Mouse (Mus musculus) CH12.LX (cell line): Measurements from ENCODE around the gene Acbd4. TPM values are rescaled to one million over a fixed set of nuclear protein-coding genes. Genes with fewer than 3 reads are reported as not detected.

Experiments
- DNase-seq: peaks from one replicate; pipeline ENCODE4 v3.0.0-alpha.2; 2013; ENCODE audit errors: extremely low read depth
- H3K27ac ChIP-seq: 2 replicates; pipeline ENCODE4 v1.5.1; 2012; ENCODE audit warnings: low read depth, mild to moderate bottlenecking, control low read depth, moderate library complexity; ENCODE audit not compliant: insufficient read depth
- H3K27me3 ChIP-seq: replicated peaks from 2 replicates; pipeline ENCODE3; 2012; ENCODE audit warnings: inconsistent platforms
- H3K36me3 ChIP-seq, 2 experiments: replicated peaks in 1 of 2; 2 replicates each; pipeline versions ENCODE3 to v1.6.1; 2012; ENCODE audit warnings: inconsistent platforms in 1 of 2, low read length in 1 of 2, mild to moderate bottlenecking in 1 of 2, mixed read lengths in 1 of 2, moderate library complexity in 1 of 2; ENCODE audit not compliant: control insufficient read depth in 1 of 2, insufficient read depth in 1 of 2
- H3K4me1 ChIP-seq, 2 experiments: 2 replicates each; pipeline ENCODE4 v1.6.1; 2012; ENCODE audit warnings: inconsistent platforms in 1 of 2, moderate library complexity in 1 of 2; ENCODE audit not compliant: insufficient read depth in 2 of 2, control insufficient read depth in 1 of 2
- H3K4me2 ChIP-seq: 2 replicates; pipeline ENCODE4 v1.6.1; 2012; ENCODE audit warnings: low read depth, mild to moderate bottlenecking, control low read depth; ENCODE audit not compliant: poor library complexity, insufficient read depth, severe bottlenecking
- H3K4me3 ChIP-seq, 3 experiments: fragments of 150-350 bp in 1 of 3; sonication (generic) in 1 of 3; replicated peaks in 1 of 3; 2 replicates each; pipeline versions ENCODE3 to v1.5.1; 2011 to 2012; ENCODE audit warnings: low read depth in 2 of 3, low read length in 2 of 3, mild to moderate bottlenecking in 2 of 3, moderate library complexity in 2 of 3, control low read depth in 1 of 3, improper control_type of control experiment in 1 of 3, inconsistent platforms in 1 of 3, mixed read lengths in 1 of 3; ENCODE audit not compliant: poor library complexity in 1 of 3
- H3K79me2 ChIP-seq: replicated peaks from 2 replicates; pipeline ENCODE4 v1.6.1; 2012; ENCODE audit warnings: mild to moderate bottlenecking, moderate library complexity; ENCODE audit not compliant: control insufficient read depth, poor library complexity, insufficient read depth, severe bottlenecking; ENCODE audit errors: extremely low read depth
- H3K9ac ChIP-seq: 2 replicates; pipeline ENCODE4 v1.6.1; 2012; ENCODE audit warnings: low read depth, mild to moderate bottlenecking, control low read depth, moderate library complexity; ENCODE audit not compliant: insufficient read depth
- H3K9me3 ChIP-seq: replicated peaks from 2 replicates; pipeline ENCODE3; 2012; ENCODE audit warnings: low read length, inconsistent platforms, mixed read lengths
- BHLHE40 ChIP-seq: IDR thresholded peaks from 2 replicates; pipeline ENCODE4 v1.6.1; 2011; ENCODE audit warnings: mild to moderate bottlenecking, low read depth, low read length, improper control_type of control experiment
- CHD1 ChIP-seq: IDR thresholded peaks from 2 replicates; pipeline ENCODE4 v1.6.1; 2012; ENCODE audit warnings: low read depth, low read length, improper control_type of control experiment, inconsistent platforms
- CHD2 ChIP-seq: IDR thresholded peaks from 2 replicates; pipeline ENCODE4 v1.6.1; 2011; ENCODE audit warnings: low read length, improper control_type of control experiment
- CTCF ChIP-seq, 2 experiments: IDR thresholded peaks in 1 of 2; conservative IDR thresholded peaks in 1 of 2; 2 replicates each; pipeline ENCODE4 v1.5.1; 2011 to 2012; ENCODE audit warnings: low read depth in 2 of 2, low read length in 2 of 2, improper control_type of control experiment in 1 of 2, inconsistent platforms in 1 of 2, mild to moderate bottlenecking in 1 of 2, moderate library complexity in 1 of 2
- E2F4 ChIP-seq: IDR thresholded peaks from 2 replicates; pipeline ENCODE4 v1.6.1; 2011; ENCODE audit warnings: low read depth, low read length, improper control_type of control experiment; ENCODE audit not compliant: insufficient replicate concordance
- ELF1 ChIP-seq: IDR thresholded peaks from 2 replicates; pipeline ENCODE4 v1.6.1; 2014; ENCODE audit warnings: low read depth, mild to moderate bottlenecking, inconsistent platforms, low read length, improper control_type of control experiment
- EP300 ChIP-seq: IDR thresholded peaks from 2 replicates; pipeline ENCODE4 v1.6.1; 2011; ENCODE audit warnings: low read length, improper control_type of control experiment
- ETS1 ChIP-seq: conservative IDR thresholded peaks from 2 replicates; pipeline ENCODE4 v1.6.1; 2012; ENCODE audit warnings: low read depth, mild to moderate bottlenecking, inconsistent platforms, low read length, improper control_type of control experiment, moderate library complexity
- GABPA ChIP-seq: IDR thresholded peaks from 2 replicates; pipeline ENCODE4 v1.6.1; 2012; ENCODE audit warnings: low read depth, low read length, improper control_type of control experiment, inconsistent platforms; ENCODE audit not compliant: insufficient replicate concordance
- HCFC1 ChIP-seq: IDR thresholded peaks from 2 replicates; pipeline ENCODE4 v1.6.1; 2012; ENCODE audit warnings: low read depth, mild to moderate bottlenecking, inconsistent platforms, low read length, improper control_type of control experiment
- IRF4 ChIP-seq: IDR thresholded peaks from 2 replicates; pipeline ENCODE4 v1.6.1; 2014; ENCODE audit warnings: low read depth, mild to moderate bottlenecking, inconsistent platforms, low read length, improper control_type of control experiment
- JUN ChIP-seq: IDR thresholded peaks from 2 replicates; pipeline ENCODE4 v1.6.1; 2011; ENCODE audit warnings: low read depth, mild to moderate bottlenecking, low read length, improper control_type of control experiment, moderate library complexity; ENCODE audit not compliant: insufficient read depth
- JUND ChIP-seq: conservative IDR thresholded peaks from 2 replicates; pipeline ENCODE4 v1.6.1; 2011; ENCODE audit warnings: low read depth, low read length, improper control_type of control experiment
- MAZ ChIP-seq: IDR thresholded peaks from 2 replicates; pipeline ENCODE4 v1.6.1; 2012; ENCODE audit warnings: low read depth, mild to moderate bottlenecking, inconsistent platforms, low read length, improper control_type of control experiment, moderate library complexity
- MEF2A ChIP-seq: IDR thresholded peaks from 2 replicates; pipeline ENCODE4 v1.6.1; 2014; ENCODE audit warnings: low read depth, mild to moderate bottlenecking, inconsistent platforms, low read length, improper control_type of control experiment, borderline replicate concordance
- MXI1 ChIP-seq: IDR thresholded peaks from 2 replicates; pipeline ENCODE4 v1.6.1; 2011; ENCODE audit warnings: mild to moderate bottlenecking, low read depth, low read length, improper control_type of control experiment
- MYC ChIP-seq: IDR thresholded peaks from 2 replicates; pipeline ENCODE4 v1.6.1; 2011; ENCODE audit warnings: low read depth, mild to moderate bottlenecking, improper control_type of control experiment, low read length
- NELFE ChIP-seq: IDR thresholded peaks from 2 replicates; pipeline ENCODE4 v1.6.1; 2011; ENCODE audit warnings: low read depth, low read length, improper control_type of control experiment
- NRF1 ChIP-seq: IDR thresholded peaks from 2 replicates; pipeline ENCODE4 v1.6.1; 2014; ENCODE audit warnings: low read depth, mild to moderate bottlenecking, inconsistent platforms, low read length, improper control_type of control experiment, moderate library complexity
- PAX5 ChIP-seq: IDR thresholded peaks from 2 replicates; pipeline ENCODE4 v1.6.1; 2012; ENCODE audit warnings: low read length, inconsistent platforms, mixed read lengths
- POLR2A ChIP-seq: IDR thresholded peaks from 2 replicates; pipeline ENCODE4 v1.6.1; 2011; ENCODE audit warnings: low read depth, mild to moderate bottlenecking, improper control_type of control experiment, low read length
- POLR2AphosphoS2 ChIP-seq: IDR thresholded peaks from 2 replicates; pipeline ENCODE4 v1.6.1; 2011; ENCODE audit warnings: low read depth, low read length, improper control_type of control experiment
- RCOR1 ChIP-seq: conservative IDR thresholded peaks from 2 replicates; pipeline ENCODE4 v1.6.1; 2012; ENCODE audit warnings: low read depth, mild to moderate bottlenecking, inconsistent platforms, low read length, improper control_type of control experiment
- SIN3A ChIP-seq: IDR thresholded peaks from 2 replicates; pipeline ENCODE4 v1.6.1; 2012; ENCODE audit warnings: low read length, improper control_type of control experiment, inconsistent platforms
- SMC3 ChIP-seq: IDR thresholded peaks from 2 replicates; pipeline ENCODE4 v1.6.1; 2011; ENCODE audit warnings: low read depth, low read length, improper control_type of control experiment
- TCF12 ChIP-seq: IDR thresholded peaks from 2 replicates; pipeline ENCODE4 v1.6.1; 2014; ENCODE audit warnings: low read depth, mild to moderate bottlenecking, inconsistent platforms, low read length, improper control_type of control experiment
- UBTF ChIP-seq: IDR thresholded peaks from 2 replicates; pipeline ENCODE4 v1.6.1; 2012; ENCODE audit warnings: low read depth, mild to moderate bottlenecking, inconsistent platforms, low read length, improper control_type of control experiment, moderate library complexity
- USF2 ChIP-seq: conservative IDR thresholded peaks from 2 replicates; pipeline ENCODE4 v1.6.1; 2011; ENCODE audit warnings: low read depth, low read length, improper control_type of control experiment
- ZC3H11A ChIP-seq: IDR thresholded peaks from 2 replicates; pipeline ENCODE4 v1.6.1; 2012; ENCODE audit warnings: low read depth, mild to moderate bottlenecking, inconsistent platforms, low read length, improper control_type of control experiment
- ZKSCAN1 ChIP-seq: IDR thresholded peaks from 2 replicates; pipeline ENCODE4 v1.6.1; 2012; ENCODE audit warnings: low read depth, inconsistent platforms, low read length, improper control_type of control experiment, borderline replicate concordance
- ZMIZ1 ChIP-seq: IDR thresholded peaks from 2 replicates; pipeline ENCODE4 v1.6.1; 2012; ENCODE audit warnings: low read depth, mild to moderate bottlenecking, inconsistent platforms, low read length, improper control_type of control experiment
- dilution Hi-C: fragments of 300-500 bp; cut with MboI; formaldehyde crosslinking; loops from 2 replicates; pipeline ENCODE4 v1.14.3; 2020; ENCODE audit warnings: low sequenced_read_pairs; ENCODE audit not compliant: extremely low pct_unique_long_range_greater_than_20kb, extremely low pct_ligation_motif_present
- in situ Hi-C: fragments of 300-500 bp; cut with MboI; formaldehyde crosslinking; loops from 3 replicates; pipeline ENCODE4 v1.14.3; 2019; ENCODE audit warnings: low sequenced_read_pairs, low pct_ligation_motif_present, low pct_unique_long_range_greater_than_20kb, mixed read lengths
- polyA plus RNA-seq: library from polyadenylated mRNA; unstranded; fragments of >175 nt; gene quantifications from 2 replicates; pipeline ENCODE4 v1.2.1, GENCODE M21; 2012; ENCODE audit warnings: low read depth; ENCODE audit not compliant: insufficient read length
- total RNA-seq, 2 experiments: library from RNA; depleted of rRNA; stranded (reverse); fragments of 300-350 nt in 1 of 2; fragments of >200 nt in 1 of 2; gene quantifications; 2 replicates each; pipeline ENCODE4 v1.2.3; 2012 to 2014

The Acbd4 gene
- total and polyA plus RNA-seq, 3 experiments, result 51.4 to 68.4 (median 62.6) TPM

- H3K9ac ChIP-seq, result peak overlapping the region; percentile 1; the same call in 1 of the 2 replicates
- H3K36me3 ChIP-seq, result peaks cover 76 to 93% of the 10 kb centered on the region in 2 experiments
- TF ChIP-seq JUN, result no peak
- 0 out of 2 replicates have a peak, but pooled peaks have one; percentile 15 for TF ChIP-seq ZMIZ1
- H3K4me1 ChIP-seq, result peaks cover 16 to 60% of the 10 kb centered on the region in 2 experiments
- dilution Hi-C loops (no loop called here), in situ Hi-C loops (no loop called here)
- H3K9me3 ChIP-seq, result no peaks in the 10 kb centered on the region
- no peaks in the 10 kb centered on the region for H3K27me3 ChIP-seq
- no peak overlapping the region for H3K4me2 ChIP-seq
- H3K4me3 ChIP-seq, result no peak overlapping the region
- no peaks in the 10 kb centered on the region; the same call in 1 of the 2 replicates for H3K79me2 ChIP-seq
- peak overlapping the region; percentile 91 for H3K27ac ChIP-seq
- DNase-seq, result no peak
These were observed 34.0 kb upstream of the Acbd4 start for GRCm38 (mm10) chr11:103067457-103068001.

- Histone ChIP-seq H3K4me1 (peaks cover 16 to 67% of the 10 kb centered on the region in 2 experiments), H3K27ac (peak overlapping the region; percentile 91), H3K27me3 (no peaks in the 10 kb centered on the region), H3K4me3 (no peak overlapping the region), H3K36me3 (peaks cover 76 to 94% of the 10 kb centered on the region in 2 experiments), H3K79me2 (no peaks in the 10 kb centered on the region; the same call in 1 of the 2 replicates), H3K4me2 (peak overlapping the region; percentile 9), H3K9ac (peak overlapping the region; percentile 11; the same call in 1 of the 2 replicates), H3K9me3 (no peaks in the 10 kb centered on the region)
- peak; percentile 81 for DNase-seq
- TF ChIP-seq CHD1 (0 out of 2 replicates have a peak, but pooled peaks have one; percentile 77), NRF1 (no peak), E2F4 (no peak), PAX5 (no peak), EP300 (peak; percentile 89), MAZ (peak; percentile 76; the same call in 1 of the 2 replicates), BHLHE40 (peak; percentile 81), IRF4 (peak; percentile 90), ELF1 (no peak), ZC3H11A (no peak), POLR2AphosphoS2 (no peak; the same call in 1 of the 2 replicates), MYC (peak; percentile 84; the same call in 1 of the 2 replicates), JUN (peak; percentile 48; the same call in 1 of the 2 replicates), ETS1 (peak; percentile 67), POLR2A (peak; percentile 43), ZKSCAN1 (no peak), NELFE (no peak), MXI1 (peak; percentile 16; the same call in 1 of the 2 replicates), UBTF (0 out of 2 replicates have a peak, but pooled peaks have one; percentile 18), SIN3A (peak; percentile 52; the same call in 1 of the 2 replicates), CHD2 (peak; percentile 63), SMC3 (no peak; the same call in none of the 2 replicates), CTCF (conservative IDR thresholded peaks at IDR 0.05 in 1 of 2, IDR thresholded peaks at IDR 0.05 in 1 of 2; ENCODE audit: low read depth in 2 of 2, low read length in 2 of 2) (no peak), ZMIZ1 (peak; percentile 23; the same call in 1 of the 2 replicates), TCF12 (peak; percentile 97), USF2 (no peak), MEF2A (peak; percentile 78; the same call in 1 of the 2 replicates), GABPA (no peak), RCOR1 (0 out of 2 replicates have a peak, but pooled peaks have one; percentile 70), HCFC1 (no peak), JUND (no peak; the same call in 1 of the 2 replicates)
- dilution Hi-C loops (no loop called here), in situ Hi-C loops (no loop called here)
These were observed 33.2 kb upstream of the Acbd4 start for GRCm38 (mm10) chr11:103068272-103068671.
